Mouse (Mus musculus) neural tube, embryonic 13.5 days (tissue): ENCODE data around the gene Gas2l1. TPM values are rescaled to one million over a fixed set of nuclear protein-coding genes. Genes with fewer than 3 reads are reported as not detected.
A peak's percentile ranks its signal among the peaks of the same experiment; 100 is the strongest.

Source experiments
- ATAC-seq: fragments of 200-750 bp; cut with Nextera tagmentation; 2 replicates; pipeline ENCODE4 v1.8.0; 2017; ENCODE audit warnings: low read depth, mild to moderate bottlenecking, moderate TSS enrichment, moderate library complexity
- H3K27ac ChIP-seq: fragments of 300-500 bp; sonication (generic); replicated peaks from 2 replicates; pipeline ENCODE4 v1.5.1; 2015; ENCODE audit warnings: moderate library complexity, mild to moderate bottlenecking, inconsistent platforms
- H3K27me3 ChIP-seq: fragments of 300-500 bp; sonication (generic); 2 replicates; pipeline ENCODE4 v1.6.1; 2015; ENCODE audit warnings: mild to moderate bottlenecking, inconsistent platforms
- H3K36me3 ChIP-seq: fragments of 300-500 bp; sonication (generic); 2 replicates; pipeline ENCODE4 v1.6.1; 2015; ENCODE audit warnings: mild to moderate bottlenecking, inconsistent platforms
- H3K4me1 ChIP-seq: fragments of 300-500 bp; sonication (generic); replicated peaks from 2 replicates; pipeline ENCODE4 v1.6.1; 2015; ENCODE audit warnings: inconsistent platforms
- H3K4me2 ChIP-seq: fragments of 300-500 bp; sonication (generic); 2 replicates; pipeline ENCODE4 v1.6.1; 2015; ENCODE audit warnings: inconsistent platforms, mild to moderate bottlenecking, moderate library complexity
- H3K4me3 ChIP-seq: fragments of 300-500 bp; sonication (generic); 2 replicates; pipeline ENCODE4 v1.5.1; 2015; ENCODE audit warnings: mild to moderate bottlenecking, inconsistent platforms
- H3K9ac ChIP-seq: fragments of 300-500 bp; sonication (generic); 2 replicates; pipeline ENCODE4 v1.6.1; 2015; ENCODE audit warnings: moderate library complexity, mild to moderate bottlenecking, inconsistent platforms
- H3K9me3 ChIP-seq: fragments of 300-500 bp; sonication (generic); 2 replicates; pipeline ENCODE4 v1.6.1; 2016; ENCODE audit warnings: inconsistent platforms
- WGBS: fragments of 180-500 bp; shearing (Covaris S2); methylation state at CpG from one replicate; pipeline ENCODE4 v1.1.7; 2015; 5-methylcytosine and 5-hydroxymethylcytosine counted together
- polyA plus RNA-seq: library from polyadenylated mRNA; unstranded; fragments of >200 nt; fragmentation: Nextera tagmentation; extraction: Ambion mirVana; gene quantifications from 2 replicates; pipeline ENCODE4 v1.2.1, GENCODE M21; 2015

Gene Gas2l1
- polyA plus RNA-seq, 1 experiment from 2014 or later = 25.2 TPM

DNA sequence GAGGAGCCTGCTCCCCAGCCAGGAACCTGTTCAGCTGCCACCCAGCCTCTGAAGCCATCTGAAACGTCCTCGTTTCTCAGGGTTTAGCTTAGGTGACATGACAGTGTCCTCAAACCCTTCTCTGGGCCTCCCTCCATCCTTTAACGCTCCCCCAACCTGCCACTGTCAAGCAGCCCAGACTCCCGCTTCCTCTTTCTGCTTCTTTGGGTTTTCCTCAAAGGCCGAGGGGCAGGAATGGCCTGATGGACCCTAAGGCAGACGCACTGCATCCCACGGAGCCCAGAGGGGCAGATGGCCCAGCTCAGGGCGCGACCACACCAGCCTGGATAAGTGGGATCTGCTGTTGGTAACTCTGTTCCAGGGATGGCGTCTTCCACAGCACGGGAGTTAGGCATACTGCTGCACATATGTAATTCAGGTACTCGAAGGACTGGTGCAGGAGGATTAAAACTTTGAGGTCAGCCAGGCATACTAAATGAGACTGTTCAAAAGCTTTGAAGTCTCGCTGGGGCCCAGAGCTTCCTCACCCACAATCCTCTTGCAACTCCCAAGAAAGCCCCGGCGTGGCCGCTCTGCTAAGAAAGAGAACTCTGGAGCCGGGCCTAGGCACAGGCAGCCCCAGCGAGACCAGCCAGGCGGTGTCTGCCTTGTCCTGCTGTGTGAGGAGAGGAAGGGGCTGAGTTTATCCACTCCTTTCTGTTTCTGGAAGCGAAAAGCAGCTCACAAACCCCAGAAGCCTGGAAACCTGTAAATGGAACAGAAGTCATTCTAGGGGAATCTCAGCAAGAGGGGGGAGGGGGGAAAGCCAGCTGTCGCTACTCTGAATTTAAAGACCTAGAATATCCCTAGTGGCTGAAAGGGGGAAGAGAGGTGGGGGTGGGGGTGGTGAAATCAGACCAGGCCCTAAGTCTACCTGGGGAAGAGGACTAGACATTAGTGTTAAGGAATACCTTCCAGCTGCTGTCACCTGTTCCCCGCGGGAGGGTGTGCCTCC is 8.9 kb downstream of the Gas2l1 start:
- ATAC-seq = no peak
- no peaks in the 10 kb centered on the region for H3K9me3 ChIP-seq
- peaks cover 64% of the 10 kb centered on the region for H3K27me3 ChIP-seq
- 30% methylated on average over 23 of the region's 23 CpGs for WGBS
- H3K9ac ChIP-seq = peak overlapping the region; percentile 17
- no peak overlapping the region for H3K4me2 ChIP-seq
- H3K4me3 ChIP-seq = no peak overlapping the region
- H3K36me3 ChIP-seq = peaks cover 6% of the 10 kb centered on the region; the same call in 1 of the 2 replicates
- peaks cover 42% of the 10 kb centered on the region for H3K4me1 ChIP-seq
- no peak overlapping the region for H3K27ac ChIP-seq

DNA sequence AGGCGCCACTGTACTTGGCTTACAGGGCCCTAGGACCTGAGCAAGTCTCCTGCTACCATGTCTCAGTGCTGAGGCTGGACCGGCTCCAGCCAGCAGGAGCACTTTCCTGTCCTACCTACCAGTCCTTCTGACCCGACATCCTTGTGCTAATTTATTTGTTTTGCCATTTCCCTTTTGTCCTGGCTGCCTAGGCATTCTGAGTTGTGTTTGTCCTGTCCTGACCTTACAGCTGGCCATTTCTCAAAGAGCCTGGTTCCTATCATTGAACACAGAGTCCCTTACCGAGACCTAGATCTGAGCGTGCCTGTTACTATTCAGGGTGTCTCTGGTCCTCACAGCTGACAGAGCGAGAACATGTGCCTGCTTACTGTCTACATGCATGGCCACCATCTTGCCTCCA is 10.3 kb downstream of the Gas2l1 start:
- Histone ChIP-seq H3K36me3 (no peaks in the 10 kb centered on the region), H3K27ac (no peak overlapping the region), H3K4me2 (no peak overlapping the region), H3K4me1 (peaks cover 37% of the 10 kb centered on the region), H3K9ac (no peak overlapping the region), H3K27me3 (peaks cover 50% of the 10 kb centered on the region), H3K4me3 (no peak overlapping the region), H3K9me3 (no peaks in the 10 kb centered on the region)
- no peak for ATAC-seq
- WGBS = 67% methylated on average over 6 of the region's 6 CpGs

DNA sequence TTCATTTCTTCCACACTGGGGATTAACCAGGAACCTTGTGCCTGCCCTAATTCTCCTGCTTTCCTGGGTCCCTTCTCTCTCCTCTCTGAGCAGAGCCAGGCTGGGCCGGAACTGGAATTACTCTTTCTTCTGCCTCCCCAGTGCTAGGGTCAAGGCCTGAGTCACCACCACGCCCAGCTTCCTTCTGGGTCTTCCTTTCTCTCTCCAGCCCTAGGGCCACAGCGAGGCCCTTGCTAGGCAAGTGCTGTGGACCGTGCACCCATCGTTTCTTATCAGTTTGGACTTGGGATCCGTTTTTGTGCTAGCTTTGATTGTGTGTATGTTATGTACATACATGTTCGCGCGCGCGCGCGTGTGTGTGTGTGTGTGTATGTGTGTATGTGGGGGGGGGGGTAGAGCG is 11.0 kb downstream of the Gas2l1 start:
- Histone ChIP-seq H3K4me1 (peaks cover 29% of the 10 kb centered on the region), H3K27ac (no peak overlapping the region)
- 89% methylated on average over 14 of the region's 14 CpGs for WGBS

DNA sequence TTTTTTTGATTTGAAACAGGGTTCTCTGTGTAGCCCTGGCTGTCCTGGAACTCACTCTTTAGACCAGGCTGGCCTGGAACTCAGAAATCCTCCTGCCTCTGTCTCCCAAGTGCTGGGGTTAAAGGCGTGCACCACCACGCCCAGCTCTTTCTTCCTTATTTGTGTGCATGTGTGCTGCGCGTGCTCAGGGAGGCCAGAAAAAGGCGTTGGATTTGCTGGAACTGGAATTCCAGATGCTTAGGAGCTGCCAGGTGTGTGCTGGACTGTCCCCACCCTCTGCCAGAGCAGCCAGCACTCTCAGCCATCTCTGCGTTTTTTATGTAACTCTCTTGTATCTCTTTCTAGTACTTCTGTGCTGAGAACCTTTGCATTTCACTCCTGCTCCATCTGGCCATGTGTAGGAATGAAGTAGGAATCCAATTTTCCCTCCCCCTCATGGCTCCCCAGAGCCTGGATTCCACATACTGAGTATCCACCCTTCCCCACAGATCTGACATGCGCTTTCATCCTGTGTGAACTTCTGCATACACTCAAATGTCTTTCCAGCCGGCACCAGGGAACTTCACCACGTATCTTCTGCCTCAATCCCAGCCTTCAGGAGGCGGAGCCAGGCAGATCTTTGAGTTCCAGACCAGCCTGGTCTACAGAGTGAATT is 12.8 kb downstream of the Gas2l1 start:
- Histone ChIP-seq H3K27ac (no peak overlapping the region), H3K9me3 (no peaks in the 10 kb centered on the region), H3K9ac (no peak overlapping the region), H3K4me2 (no peak overlapping the region), H3K4me3 (no peak overlapping the region), H3K27me3 (peaks cover 26% of the 10 kb centered on the region), H3K36me3 (no peaks in the 10 kb centered on the region), H3K4me1 (peaks cover 16% of the 10 kb centered on the region)
- ATAC-seq = no peak
- WGBS = 79% methylated on average over 10 of the region's 10 CpGs

More for the DNA sequence above, 11.0 kb downstream of the Gas2l1 start:
- H3K36me3 ChIP-seq = no peaks in the 10 kb centered on the region
- H3K9me3 ChIP-seq = no peaks in the 10 kb centered on the region
- H3K4me3 ChIP-seq = no peak overlapping the region
- no peak for ATAC-seq
- H3K27me3 ChIP-seq = peaks cover 43% of the 10 kb centered on the region
- H3K9ac ChIP-seq = no peak overlapping the region
- no peak overlapping the region for H3K4me2 ChIP-seq

DNA sequence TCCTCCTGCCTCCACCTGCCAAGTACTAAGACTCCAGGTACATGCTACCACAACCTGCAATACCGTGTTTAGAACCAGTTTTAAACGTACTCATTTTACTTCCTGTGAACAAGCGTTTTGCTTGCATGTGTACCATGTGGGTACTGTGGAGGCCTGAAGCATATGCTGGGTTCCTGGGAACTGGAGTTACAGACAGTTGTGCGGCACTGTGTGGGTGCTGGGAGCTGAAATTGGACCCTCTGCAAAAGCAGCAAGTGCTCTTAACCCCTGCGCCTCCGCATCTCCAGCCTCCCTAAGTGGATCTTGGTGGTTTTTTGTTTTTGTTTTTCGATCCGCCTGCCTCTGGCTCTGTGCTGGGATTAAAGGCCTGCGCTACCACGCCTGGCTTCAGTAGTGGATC is 13.5 kb downstream of the Gas2l1 start:
- Histone ChIP-seq H3K27me3 (peaks cover 19% of the 10 kb centered on the region), H3K27ac (no peak overlapping the region), H3K4me2 (no peak overlapping the region), H3K36me3 (no peaks in the 10 kb centered on the region), H3K9me3 (no peaks in the 10 kb centered on the region), H3K4me1 (peaks cover 9% of the 10 kb centered on the region), H3K4me3 (no peak overlapping the region), H3K9ac (no peak overlapping the region)
- WGBS = 84% methylated on average over 10 of the region's 10 CpGs
- no peak for ATAC-seq

DNA sequence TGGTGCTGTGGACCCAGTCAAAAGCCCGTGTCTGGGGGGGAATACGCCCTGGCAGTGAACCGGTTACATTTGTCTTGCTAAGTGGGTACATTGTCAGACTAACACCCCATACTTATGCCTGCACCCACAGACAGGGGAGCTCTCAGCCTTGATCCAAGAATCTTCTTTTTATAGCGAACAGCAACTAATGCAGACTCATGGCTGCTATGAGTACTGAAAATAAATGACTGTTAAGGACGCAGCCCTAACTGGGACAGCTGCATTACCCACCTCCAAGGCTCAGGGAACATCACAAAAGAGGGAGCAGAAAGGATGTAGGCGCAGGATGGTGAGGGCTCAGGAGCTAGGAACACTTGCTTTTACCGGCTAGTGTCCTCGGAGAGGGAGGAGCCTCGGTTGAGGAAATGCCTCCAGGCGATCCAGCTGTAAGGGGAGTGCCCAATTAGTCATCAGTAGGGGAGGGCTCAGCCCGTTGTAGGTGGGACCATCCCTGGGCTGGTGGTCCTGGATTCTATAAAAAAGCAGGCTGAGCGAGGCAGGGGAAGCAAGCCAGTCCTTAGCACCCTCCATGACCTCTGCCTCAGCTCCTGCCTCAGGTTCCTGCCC is 18.7 kb downstream of the Gas2l1 start:
- Histone ChIP-seq H3K27ac (no peak overlapping the region), H3K4me3 (no peak overlapping the region), H3K4me1 (no peaks in the 10 kb centered on the region), H3K4me2 (no peak overlapping the region), H3K9ac (no peak overlapping the region), H3K36me3 (peaks cover 17% of the 10 kb centered on the region), H3K27me3 (no peaks in the 10 kb centered on the region), H3K9me3 (no peaks in the 10 kb centered on the region)
- 45% methylated on average over 12 of the region's 12 CpGs for WGBS
- no peak for ATAC-seq

DNA sequence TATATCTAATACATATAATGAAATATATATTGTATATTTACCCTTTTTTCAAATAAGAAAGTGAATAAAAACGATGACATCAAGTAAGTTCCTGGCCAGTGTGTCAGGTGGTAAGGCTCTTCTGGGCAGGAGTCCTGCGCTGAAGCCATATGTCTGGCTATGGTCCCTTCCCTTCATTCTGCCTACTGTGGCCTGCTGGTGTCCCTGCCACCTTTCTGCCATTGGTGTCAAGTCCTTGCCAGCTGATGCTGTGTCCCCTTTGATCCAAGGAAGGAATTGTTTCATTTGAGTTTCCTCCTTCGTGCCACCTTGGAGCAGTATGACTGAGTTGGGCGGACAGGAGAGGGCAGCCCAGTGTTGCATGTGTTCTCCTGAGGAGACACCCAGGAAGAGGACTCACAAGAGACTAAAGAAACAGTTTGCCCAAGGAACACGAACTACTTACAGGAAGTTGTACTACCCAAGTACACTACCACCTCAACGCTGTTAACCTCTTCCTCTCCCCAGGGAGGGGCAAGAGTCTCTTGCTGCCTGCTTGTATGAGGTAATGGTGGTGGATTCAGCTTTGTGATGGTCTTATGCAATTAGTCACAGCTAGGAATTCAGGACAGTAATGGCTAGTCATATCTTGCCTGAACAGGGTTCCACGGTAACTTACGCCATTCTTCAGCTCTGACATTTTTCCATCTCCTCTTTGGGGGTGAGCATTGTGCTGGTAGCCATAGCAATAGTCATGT is 22.3 kb downstream of the Gas2l1 start:
- Histone ChIP-seq H3K27me3 (no peaks in the 10 kb centered on the region), H3K27ac (no peak overlapping the region), H3K4me2 (no peak overlapping the region), H3K4me3 (no peak overlapping the region), H3K4me1 (no peaks in the 10 kb centered on the region), H3K36me3 (peaks cover 53% of the 10 kb centered on the region), H3K9ac (no peak overlapping the region), H3K9me3 (no peaks in the 10 kb centered on the region)
- no peak for ATAC-seq
- WGBS = 86% methylated on average over 8 of the region's 8 CpGs

DNA sequence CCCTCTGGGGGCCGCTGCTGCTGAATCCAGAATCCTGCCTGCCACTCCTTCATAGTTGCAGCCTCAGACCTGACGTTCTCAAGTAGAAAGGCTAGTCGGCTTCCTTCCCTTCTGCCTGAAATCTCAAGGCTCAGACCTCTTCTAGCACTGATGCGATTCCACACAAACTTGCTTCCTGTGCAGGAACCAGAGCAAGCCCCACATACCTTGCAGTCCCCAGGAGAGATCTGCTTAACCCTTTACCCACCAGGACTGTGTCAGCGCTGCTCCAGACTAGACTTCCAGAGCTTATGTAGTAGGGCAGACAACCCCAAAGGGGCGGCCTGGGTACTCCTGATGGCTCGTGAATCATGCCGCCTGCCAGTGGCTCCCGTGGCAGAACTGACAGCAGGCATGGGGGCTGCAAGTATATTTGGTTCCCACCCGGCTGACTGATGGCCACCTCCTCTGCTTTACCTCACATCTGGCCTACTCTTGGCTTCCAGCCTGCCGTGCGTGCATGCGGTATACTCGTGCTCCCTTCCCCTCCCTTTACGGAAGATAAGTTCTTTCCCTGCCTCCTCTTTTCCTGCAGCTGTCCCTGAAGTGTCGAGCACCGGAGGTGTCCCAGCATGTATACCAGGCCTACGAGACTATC is 23.9 kb downstream of the Gas2l1 start:
- Histone ChIP-seq H3K27ac (no peak overlapping the region), H3K9me3 (no peaks in the 10 kb centered on the region), H3K4me3 (no peak overlapping the region), H3K4me1 (no peaks in the 10 kb centered on the region), H3K9ac (no peak overlapping the region), H3K4me2 (no peak overlapping the region), H3K27me3 (no peaks in the 10 kb centered on the region), H3K36me3 (peaks cover 68% of the 10 kb centered on the region)
- WGBS = 81% methylated on average over 18 of the region's 18 CpGs
- ATAC-seq = no peak

DNA sequence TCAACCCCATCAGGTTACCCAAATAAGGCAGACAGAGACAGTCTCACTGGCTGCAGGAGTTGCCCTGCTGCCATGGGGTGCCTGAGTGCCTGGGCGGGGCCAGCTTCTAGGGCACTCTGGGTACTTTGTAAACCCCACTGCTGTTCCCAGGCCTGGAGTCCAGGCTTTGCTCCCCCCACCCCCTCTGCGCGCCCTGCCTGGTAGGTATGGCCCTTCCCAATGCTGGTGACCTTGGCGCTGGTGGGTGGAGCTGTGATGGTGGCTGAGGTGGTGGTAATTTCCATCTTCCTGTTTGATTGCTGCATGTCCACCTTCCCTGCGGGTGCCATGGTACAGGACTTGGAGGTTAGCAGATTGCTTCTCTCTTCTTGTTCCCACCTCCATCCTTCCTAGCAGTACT is 24.5 kb downstream of the Gas2l1 start:
- Histone ChIP-seq H3K4me3 (no peak overlapping the region), H3K9me3 (no peaks in the 10 kb centered on the region), H3K9ac (no peak overlapping the region), H3K36me3 (peaks cover 75% of the 10 kb centered on the region), H3K4me2 (no peak overlapping the region), H3K27me3 (no peaks in the 10 kb centered on the region), H3K4me1 (no peaks in the 10 kb centered on the region), H3K27ac (no peak overlapping the region)
- WGBS = 98% methylated on average over 5 of the region's 5 CpGs
- no peak for ATAC-seq

DNA sequence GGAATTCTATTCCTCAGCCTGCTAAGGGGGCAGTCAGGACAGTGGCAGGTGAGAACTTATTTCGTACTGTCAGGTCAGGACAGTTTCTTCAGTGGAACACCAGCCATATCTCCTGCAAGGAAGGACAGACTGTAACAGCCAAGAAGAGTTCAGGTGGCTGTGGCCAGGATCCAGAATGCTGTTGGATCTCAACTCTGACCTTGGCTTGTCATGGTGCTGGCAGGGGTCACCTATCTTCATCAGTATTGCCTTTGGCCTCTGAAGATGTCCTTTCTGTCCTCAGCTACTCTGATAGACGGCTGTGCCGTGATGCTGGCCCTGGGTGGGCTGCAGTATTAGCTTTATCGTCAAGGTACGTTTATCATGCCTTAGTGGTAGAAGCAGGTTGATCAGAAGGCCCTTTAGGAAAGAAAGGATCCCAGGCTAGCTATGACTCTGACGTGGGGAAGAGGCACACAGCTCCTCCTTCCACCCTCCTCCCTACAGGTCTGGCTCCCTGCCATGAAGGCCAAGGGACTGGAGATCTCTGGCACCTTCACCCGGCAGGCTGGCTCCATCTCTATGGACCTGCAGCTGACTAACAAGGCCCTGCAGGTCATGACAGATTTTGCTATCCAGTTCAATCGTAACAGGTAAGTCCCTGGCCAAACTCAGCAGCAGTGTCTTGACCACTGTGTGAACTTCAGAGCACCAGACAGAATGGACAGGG is 27.8 kb downstream of the Gas2l1 start:
- WGBS = 89% methylated on average over 8 of the region's 8 CpGs
- Histone ChIP-seq H3K4me2 (no peak overlapping the region), H3K36me3 (peaks cover 100% of the 10 kb centered on the region), H3K27me3 (no peaks in the 10 kb centered on the region), H3K9me3 (no peaks in the 10 kb centered on the region), H3K4me3 (no peak overlapping the region), H3K4me1 (no peaks in the 10 kb centered on the region), H3K9ac (no peak overlapping the region), H3K27ac (no peak overlapping the region)
- no peak for ATAC-seq

DNA sequence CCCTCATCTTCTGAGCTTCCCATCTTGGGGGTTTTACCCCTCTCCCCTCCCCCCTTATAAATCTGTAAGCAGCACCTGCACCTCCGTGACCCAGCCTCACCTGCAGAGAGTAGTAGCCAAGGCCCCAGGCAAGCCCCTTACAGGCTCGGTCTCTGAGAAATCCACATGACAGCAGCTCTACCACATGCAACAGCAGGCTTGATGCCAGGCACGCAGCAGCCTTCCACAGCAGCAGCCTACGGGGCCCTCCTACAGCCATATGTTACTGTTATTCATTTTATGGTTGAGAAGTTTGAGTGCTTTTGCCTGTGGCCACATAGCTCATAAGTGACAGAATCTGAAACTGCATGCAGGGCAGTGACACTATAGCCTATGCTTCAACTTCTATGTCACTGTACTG is 29.7 kb downstream of the Gas2l1 start:
- peaks cover 100% of the 10 kb centered on the region for H3K36me3 ChIP-seq
- H3K9ac ChIP-seq = no peak overlapping the region
- no peaks in the 10 kb centered on the region for H3K4me1 ChIP-seq
- 86% methylated on average over 4 of the region's 4 CpGs for WGBS
- H3K4me3 ChIP-seq = no peak overlapping the region
- no peaks in the 10 kb centered on the region for H3K9me3 ChIP-seq
- no peak for ATAC-seq
- H3K27ac ChIP-seq = no peak overlapping the region
- no peak overlapping the region for H3K4me2 ChIP-seq
- no peaks in the 10 kb centered on the region for H3K27me3 ChIP-seq
